Mouse (Mus musculus): ENCODE data around the gene Cfi.

Cfi gene
- long read RNA-seq, experiment 1 = 0 reads
- long read RNA-seq, experiment 2 = 0 reads

- intact Hi-C loops (cut with DNase I) = no loop called here
Observed at GRCm38 (mm10) chr3:129835388-129835934, at the start of gene Cfi. Cfi (plus strand) TSS chr3:129835884.

- intact Hi-C loops (cut with DNase I) = no loop called here
Observed at GRCm38 (mm10) chr3:129793801-129794200, 41.9 kb upstream of the Cfi start.

GRCm38 (mm10) chr3:129797341-129797740 is 38.3 kb upstream of the Cfi start:
- intact Hi-C loops (cut with DNase I) = no loop called here

GRCm38 (mm10) chr3:129798551-129798950 is 37.1 kb upstream of the Cfi start:
- intact Hi-C loops (cut with DNase I) = no loop called here

GRCm38 (mm10) chr3:129799011-129799410 is 36.7 kb upstream of the Cfi start:
- intact Hi-C loops (cut with DNase I) = no loop called here

GRCm38 (mm10) chr3:129803765-129804164 is 31.9 kb upstream of the Cfi start, which contains the start of gene Lrit3:
Lrit3 (minus strand) TSS chr3:129804030.
- intact Hi-C loops (cut with DNase I) = no loop called here

- intact Hi-C loops (cut with DNase I) = loop anchor here (5.0 kb wide), 1 partner anchor 256 kb away; no protein-coding TSS in a partner anchor
Observed at GRCm38 (mm10) chr3:129820847-129821246, 14.8 kb upstream of the Cfi start.

GRCm38 (mm10) chr3:129821736-129822135 is 13.9 kb upstream of the Cfi start:
- intact Hi-C loops (cut with DNase I) = loop anchor here (5.0 kb wide), 1 partner anchor 256 kb away; no protein-coding TSS in a partner anchor

- intact Hi-C loops (cut with DNase I) = loop anchor here (5.0 kb wide), 1 partner anchor 255 kb away; no protein-coding TSS in a partner anchor
Observed at GRCm38 (mm10) chr3:129822206-129822775, 13.4 kb upstream of the Cfi start, which contains the start of gene Rrh. Rrh (minus strand) TSS chr3:129822587.

GRCm38 (mm10) chr3:129823293-129823692 is 12.4 kb upstream of the Cfi start:
- intact Hi-C loops (cut with DNase I) = loop anchor here (5.0 kb wide), 1 partner anchor 254 kb away; no protein-coding TSS in a partner anchor

GRCm38 (mm10) chr3:129824146-129824545 is 11.5 kb upstream of the Cfi start:
- intact Hi-C loops (cut with DNase I) = loop anchor here (5.0 kb wide), 1 partner anchor 253 kb away; no protein-coding TSS in a partner anchor

- intact Hi-C loops (cut with DNase I) = loop anchor here (5.0 kb wide), 2 partner anchors 52 to 252 kb away; partner anchors contain the start of gene Pla2g12a
Observed at GRCm38 (mm10) chr3:129824891-129825290, 10.8 kb upstream of the Cfi start.

- intact Hi-C loops (cut with DNase I) = loop anchor here (5.0 kb wide), 1 partner anchor 51 kb away; the partner anchor contains the start of gene Pla2g12a
Observed at GRCm38 (mm10) chr3:129826691-129827090, 9.0 kb upstream of the Cfi start.

GRCm38 (mm10) chr3:129827691-129828090 is 8.0 kb upstream of the Cfi start:
- intact Hi-C loops (cut with DNase I) = loop anchor here (5.0 kb wide), 1 partner anchor 50 kb away; the partner anchor contains the start of gene Pla2g12a

GRCm38 (mm10) chr3:129830626-129831025 is 5.1 kb upstream of the Cfi start:
- intact Hi-C loops (cut with DNase I) = no loop called here

- intact Hi-C loops (cut with DNase I) = no loop called here
Observed at GRCm38 (mm10) chr3:129831035-129831568, 4.6 kb upstream of the Cfi start, which contains the start of gene Gar1. Gar1 (minus strand) TSS chr3:129831396.

GRCm38 (mm10) chr3:129836051-129836697 is 490 bp downstream of the Cfi start:
- intact Hi-C loops (cut with DNase I) = no loop called here

- intact Hi-C loops (cut with DNase I) = no loop called here
Observed at GRCm38 (mm10) chr3:129836965-129837364, 1.3 kb downstream of the Cfi start.

GRCm38 (mm10) chr3:129838017-129838416 is 2.3 kb downstream of the Cfi start:
- intact Hi-C loops (cut with DNase I) = no loop called here

GRCm38 (mm10) chr3:129845868-129846267 is 10.2 kb downstream of the Cfi start:
- intact Hi-C loops (cut with DNase I) = no loop called here

GRCm38 (mm10) chr3:129846846-129847245 is 11.2 kb downstream of the Cfi start:
- intact Hi-C loops (cut with DNase I) = no loop called here

All from adrenal gland (tissue).